Mouse (Mus musculus) MEL (cell line): Measurements from ENCODE around the gene Nobox.

Source experiments
- E2F4 ChIP-seq: IDR thresholded peaks from 2 replicates; pipeline ENCODE4 v1.6.1; 2011; ENCODE audit warnings: low read depth, low read length, improper control_type of control experiment, borderline replicate concordance
- JUND ChIP-seq: IDR thresholded peaks from 2 replicates; pipeline ENCODE4 v1.6.1; 2011; ENCODE audit warnings: low read depth, mild to moderate bottlenecking, improper control_type of control experiment, low read length
- POLR2A ChIP-seq, 2 experiments: IDR thresholded peaks; 2 replicates each; pipeline ENCODE4 v1.6.1; 2011 to 2012; ENCODE audit warnings: low read length in 2 of 2, mild to moderate bottlenecking in 2 of 2, control low read depth in 1 of 2, improper control_type of control experiment in 1 of 2, low read depth in 1 of 2, moderate library complexity in 1 of 2; ENCODE audit not compliant: control insufficient read depth in 1 of 2, insufficient read depth in 1 of 2, poor library complexity in 1 of 2
- SIN3A ChIP-seq: IDR thresholded peaks from 2 replicates; pipeline ENCODE4 v1.6.1; 2012; ENCODE audit warnings: low read length, improper control_type of control experiment, inconsistent platforms
- USF1 ChIP-seq: IDR thresholded peaks from 2 replicates; pipeline ENCODE4 v1.6.1; 2014; ENCODE audit warnings: low read depth, mild to moderate bottlenecking, inconsistent platforms, low read length, improper control_type of control experiment, moderate library complexity
- ZNF384 ChIP-seq: IDR thresholded peaks from 2 replicates; pipeline ENCODE4 v1.6.1; 2012; ENCODE audit warnings: low read depth, mild to moderate bottlenecking, inconsistent platforms, low read length, improper control_type of control experiment

GRCm38 (mm10) chr6:43297508-43297850, 11.9 kb downstream of the Nobox start:
- TF ChIP-seq ZNF384, result no peak
- TF ChIP-seq POLR2A (IDR thresholded peaks at IDR 0.05; ENCODE audit: control insufficient read depth in 1 of 2, insufficient read depth in 1 of 2, low read depth in 1 of 2, low read length in 2 of 2, poor library complexity in 1 of 2), result no peak
- TF ChIP-seq SIN3A, result no peak
- no peak for TF ChIP-seq USF1
- TF ChIP-seq E2F4, result no peak
- no peak for TF ChIP-seq JUND
